Mouse (Mus musculus) embryonic facial prominence, embryonic 12.5 days (tissue): ENCODE results near the gene Ccl4. TPM values are rescaled to one million over a fixed set of nuclear protein-coding genes. Genes with fewer than 3 reads are reported as not detected.

Experiments used
- ATAC-seq: fragments of 200-750 bp; cut with Nextera tagmentation; 2 replicates; pipeline ENCODE4 v1.8.0; 2017; ENCODE audit not compliant: insufficient number of reproducible peaks, insufficient read depth, low FRiP score, low TSS enrichment
- H3K27ac ChIP-seq: fragments of 300-500 bp; sonication (generic); 2 replicates; pipeline ENCODE4 v1.5.1; 2016; ENCODE audit warnings: mild to moderate bottlenecking
- H3K27me3 ChIP-seq: fragments of 300-500 bp; sonication (generic); 2 replicates; pipeline ENCODE4 v1.6.1; 2016; ENCODE audit warnings: mild to moderate bottlenecking, moderate library complexity
- H3K36me3 ChIP-seq: fragments of 300-500 bp; sonication (generic); 2 replicates; pipeline ENCODE4 v1.6.1; 2016; ENCODE audit warnings: mild to moderate bottlenecking
- H3K4me1 ChIP-seq: fragments of 300-500 bp; sonication (generic); 2 replicates; pipeline ENCODE4 v1.6.1; 2016
- H3K4me2 ChIP-seq: fragments of 300-500 bp; sonication (generic); replicated peaks from 2 replicates; pipeline ENCODE4 v1.6.1; 2016; ENCODE audit warnings: mild to moderate bottlenecking, moderate library complexity
- H3K4me3 ChIP-seq: fragments of 300-500 bp; sonication (generic); 2 replicates; pipeline ENCODE4 v1.5.1; 2016; ENCODE audit warnings: mild to moderate bottlenecking
- H3K9ac ChIP-seq: fragments of 300-500 bp; sonication (generic); 2 replicates; pipeline ENCODE4 v1.6.1; 2016; ENCODE audit warnings: mild to moderate bottlenecking, moderate library complexity
- H3K9me3 ChIP-seq: fragments of 300-500 bp; sonication (generic); 2 replicates; pipeline ENCODE4 v1.6.1; 2016; ENCODE audit warnings: mild to moderate bottlenecking, moderate library complexity
- WGBS: fragments of 180-500 bp; shearing (Covaris S2); methylation state at CpG from one replicate; pipeline ENCODE4 v1.1.7; 2016; 5-methylcytosine and 5-hydroxymethylcytosine counted together
- polyA plus RNA-seq: library from polyadenylated mRNA; unstranded; fragments of >200 nt; fragmentation: Nextera tagmentation; extraction: Ambion mirVana; gene quantifications from 2 replicates; pipeline ENCODE4 v1.2.1, GENCODE M21; 2016

Gene Ccl4
- 0.26 and 0.61 TPM in 2 replicates for polyA plus RNA-seq

- H3K4me1 ChIP-seq: no peaks in the 10 kb centered on the region
- ATAC-seq: no peak
- 77% methylated on average over 6 of the region's 6 CpGs for WGBS
- H3K27me3 ChIP-seq: no peaks in the 10 kb centered on the region
- H3K36me3 ChIP-seq: no peaks in the 10 kb centered on the region
- H3K4me3 ChIP-seq: no peak within 1 kb of the TSS
- H3K4me2 ChIP-seq: no peak within 1 kb of the TSS
- H3K9me3 ChIP-seq: no peaks in the 10 kb centered on the region
- no peak within 1 kb of the TSS for H3K27ac ChIP-seq
- H3K9ac ChIP-seq: no peak within 1 kb of the TSS
Measured at GRCm38 (mm10) chr11:83662204-83662603, at the start of gene Ccl4. Gene Ccl4 (plus strand): TSS chr11:83662584.

DNA sequence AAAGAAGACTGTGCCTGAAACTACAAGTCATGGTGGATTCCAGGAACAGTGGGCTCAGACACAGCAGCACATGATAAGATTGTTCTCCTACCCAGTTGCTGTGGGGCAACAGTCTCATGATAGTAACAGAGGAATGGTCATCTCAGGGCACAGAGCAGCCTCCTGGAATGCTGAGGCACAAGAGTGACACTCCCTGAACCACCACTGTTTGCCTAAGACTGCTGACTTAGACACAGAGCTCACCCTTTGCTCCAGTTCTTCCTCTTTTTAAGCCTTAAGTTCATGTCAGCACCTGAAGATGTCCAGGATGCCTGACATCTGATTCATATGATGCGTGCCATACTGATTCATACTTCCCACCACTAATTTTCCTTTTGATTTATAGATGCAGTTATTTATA lies 45.8 kb upstream of the Ccl4 start:
- Histone ChIP-seq H3K9ac (no peak overlapping the region), H3K36me3 (no peaks in the 10 kb centered on the region), H3K4me2 (no peak overlapping the region), H3K4me3 (no peak overlapping the region), H3K27me3 (no peaks in the 10 kb centered on the region), H3K27ac (no peak overlapping the region), H3K9me3 (no peaks in the 10 kb centered on the region), H3K4me1 (no peaks in the 10 kb centered on the region)
- no peak for ATAC-seq
- WGBS: 97% methylated on average over 1 of the region's 1 CpGs

GRCm38 (mm10) chr11:83618238-83618637 lies 44.1 kb upstream of the Ccl4 start:
- Histone ChIP-seq H3K4me2 (no peak overlapping the region), H3K27ac (no peak overlapping the region), H3K9me3 (no peaks in the 10 kb centered on the region), H3K4me3 (no peak overlapping the region), H3K27me3 (no peaks in the 10 kb centered on the region), H3K4me1 (no peaks in the 10 kb centered on the region), H3K36me3 (no peaks in the 10 kb centered on the region), H3K9ac (no peak overlapping the region)
- 80% methylated on average over 4 of the region's 5 CpGs for WGBS
- no peak for ATAC-seq

- no peak overlapping the region for H3K9ac ChIP-seq
- no peaks in the 10 kb centered on the region for H3K4me1 ChIP-seq
- 97% methylated on average over 1 of the region's 1 CpGs for WGBS
- H3K4me2 ChIP-seq: no peak overlapping the region
- H3K27ac ChIP-seq: no peak overlapping the region
- no peaks in the 10 kb centered on the region for H3K36me3 ChIP-seq
- no peak for ATAC-seq
- no peaks in the 10 kb centered on the region for H3K9me3 ChIP-seq
- H3K27me3 ChIP-seq: no peaks in the 10 kb centered on the region
- no peak overlapping the region for H3K4me3 ChIP-seq
Measured at GRCm38 (mm10) chr11:83619037-83619436, 43.3 kb upstream of the Ccl4 start.

- WGBS: 89% methylated on average over 3 of the region's 3 CpGs
- Histone ChIP-seq H3K4me3 (no peak overlapping the region), H3K4me2 (no peak overlapping the region), H3K27me3 (no peaks in the 10 kb centered on the region), H3K4me1 (no peaks in the 10 kb centered on the region), H3K9ac (no peak overlapping the region), H3K9me3 (no peaks in the 10 kb centered on the region), H3K27ac (no peak overlapping the region), H3K36me3 (no peaks in the 10 kb centered on the region)
- no peak for ATAC-seq
Measured at GRCm38 (mm10) chr11:83623586-83623985, 38.8 kb upstream of the Ccl4 start.

- no peaks in the 10 kb centered on the region for H3K27me3 ChIP-seq
- H3K4me3 ChIP-seq: no peak overlapping the region
- ATAC-seq: no peak
- no peak overlapping the region for H3K27ac ChIP-seq
- H3K36me3 ChIP-seq: no peaks in the 10 kb centered on the region
- H3K9ac ChIP-seq: no peak overlapping the region
- no peaks in the 10 kb centered on the region for H3K9me3 ChIP-seq
- no peak overlapping the region for H3K4me2 ChIP-seq
- no peaks in the 10 kb centered on the region for H3K4me1 ChIP-seq
- WGBS: 87% methylated on average over 9 of the region's 9 CpGs
Measured at GRCm38 (mm10) chr11:83628808-83629207, 33.6 kb upstream of the Ccl4 start.

DNA sequence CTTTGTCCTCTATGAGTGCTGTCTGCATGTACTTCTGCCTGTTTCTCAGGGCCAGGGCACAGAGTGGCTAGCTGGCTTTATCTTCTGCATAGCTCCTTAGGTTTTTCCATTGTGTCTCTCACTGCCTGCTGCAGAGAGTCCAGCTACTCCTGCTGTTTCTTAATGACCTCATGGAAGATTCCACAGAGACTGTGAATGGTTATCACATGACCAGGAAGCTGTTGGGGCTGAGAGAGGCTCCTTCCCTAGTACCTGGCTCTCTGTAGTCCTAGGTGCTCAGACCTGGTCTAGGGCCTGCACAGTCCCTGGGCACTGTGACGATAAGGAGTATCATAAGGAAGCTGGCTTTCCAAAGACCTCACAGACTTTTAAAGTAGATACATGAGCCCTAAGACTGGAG lies 31.8 kb upstream of the Ccl4 start:
- WGBS: 92% methylated on average over 1 of the region's 1 CpGs

DNA sequence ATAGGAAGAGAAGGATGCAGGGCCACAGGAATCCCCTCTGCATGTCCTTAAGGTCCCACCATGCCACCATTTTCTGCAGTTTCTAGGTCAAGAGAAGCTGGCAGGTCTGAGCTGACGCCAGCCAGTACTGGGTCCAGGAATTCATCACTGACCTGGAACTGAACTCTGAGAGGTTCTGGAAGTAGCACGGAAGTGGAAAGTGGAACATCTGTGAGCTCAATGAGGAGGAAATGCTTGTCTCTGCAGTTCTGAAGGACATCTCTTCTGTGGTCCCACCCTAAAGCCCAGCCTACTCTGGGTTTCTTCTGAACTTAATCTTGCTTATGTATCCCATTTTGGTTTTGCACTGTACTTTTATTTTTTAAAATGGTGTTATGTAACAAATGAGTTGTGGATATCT lies 31.3 kb upstream of the Ccl4 start:
- Histone ChIP-seq H3K4me3 (no peak overlapping the region), H3K9ac (no peak overlapping the region), H3K36me3 (no peaks in the 10 kb centered on the region), H3K4me1 (no peaks in the 10 kb centered on the region), H3K4me2 (no peak overlapping the region), H3K27ac (no peak overlapping the region), H3K9me3 (no peaks in the 10 kb centered on the region), H3K27me3 (no peaks in the 10 kb centered on the region)
- 83% methylated on average over 2 of the region's 2 CpGs for WGBS
- ATAC-seq: no peak

More for the DNA sequence above, 31.8 kb upstream of the Ccl4 start:
- Histone ChIP-seq H3K36me3 (no peaks in the 10 kb centered on the region), H3K27me3 (no peaks in the 10 kb centered on the region), H3K9me3 (no peaks in the 10 kb centered on the region), H3K9ac (no peak overlapping the region), H3K4me3 (no peak overlapping the region), H3K4me1 (no peaks in the 10 kb centered on the region), H3K4me2 (no peak overlapping the region), H3K27ac (no peak overlapping the region)
- ATAC-seq: no peak

- Histone ChIP-seq H3K9ac (no peak overlapping the region), H3K4me3 (no peak overlapping the region), H3K9me3 (no peaks in the 10 kb centered on the region), H3K27ac (no peak overlapping the region), H3K4me1 (no peaks in the 10 kb centered on the region), H3K4me2 (no peak overlapping the region), H3K27me3 (no peaks in the 10 kb centered on the region), H3K36me3 (no peaks in the 10 kb centered on the region)
- WGBS: 68% methylated on average over 4 of the region's 4 CpGs
- ATAC-seq: no peak
Measured at GRCm38 (mm10) chr11:83632744-83633143, 29.6 kb upstream of the Ccl4 start.

DNA sequence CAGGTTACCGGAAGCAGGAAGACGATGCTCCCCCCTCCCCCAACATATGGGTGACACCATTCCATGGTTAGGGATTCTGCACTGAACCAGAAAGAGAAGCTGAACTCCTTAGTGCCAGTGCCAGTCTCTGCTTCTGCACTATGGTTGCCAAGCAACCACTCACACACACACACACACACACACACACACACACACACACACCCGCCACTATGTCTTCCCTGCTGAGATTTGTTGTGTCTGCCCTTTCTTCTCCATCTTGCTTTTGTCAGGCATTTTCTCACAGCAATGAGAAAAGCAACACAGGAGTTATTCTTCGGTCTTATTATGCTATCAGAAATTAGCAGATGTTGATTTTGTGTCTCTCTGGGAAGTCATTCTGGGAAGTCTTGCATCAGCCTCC lies 28.0 kb upstream of the Ccl4 start:
- no peak overlapping the region for H3K9ac ChIP-seq
- no peaks in the 10 kb centered on the region for H3K9me3 ChIP-seq
- H3K4me2 ChIP-seq: no peak overlapping the region
- H3K27ac ChIP-seq: no peak overlapping the region
- H3K4me3 ChIP-seq: no peak overlapping the region
- ATAC-seq: no peak
- no peaks in the 10 kb centered on the region for H3K4me1 ChIP-seq
- no peaks in the 10 kb centered on the region for H3K27me3 ChIP-seq
- no peaks in the 10 kb centered on the region for H3K36me3 ChIP-seq
- 75% methylated on average over 4 of the region's 4 CpGs for WGBS

GRCm38 (mm10) chr11:83634898-83635297 lies 27.5 kb upstream of the Ccl4 start:
- Histone ChIP-seq H3K27ac (no peak overlapping the region), H3K4me3 (no peak overlapping the region), H3K27me3 (no peaks in the 10 kb centered on the region), H3K9me3 (no peaks in the 10 kb centered on the region), H3K4me2 (no peak overlapping the region), H3K4me1 (no peaks in the 10 kb centered on the region), H3K36me3 (no peaks in the 10 kb centered on the region), H3K9ac (no peak overlapping the region)
- no peak for ATAC-seq
- 92% methylated on average over 2 of the region's 2 CpGs for whole genome bisulfite sequencing

- Histone ChIP-seq H3K27ac (no peak overlapping the region), H3K4me2 (no peak overlapping the region), H3K4me3 (no peak overlapping the region), H3K4me1 (no peaks in the 10 kb centered on the region), H3K9me3 (no peaks in the 10 kb centered on the region), H3K9ac (no peak overlapping the region), H3K27me3 (no peaks in the 10 kb centered on the region), H3K36me3 (no peaks in the 10 kb centered on the region)
- no peak for ATAC-seq
- WGBS: 79% methylated on average over 1 of the region's 1 CpGs
Measured at GRCm38 (mm10) chr11:83636742-83637235, 25.6 kb upstream of the Ccl4 start.

DNA sequence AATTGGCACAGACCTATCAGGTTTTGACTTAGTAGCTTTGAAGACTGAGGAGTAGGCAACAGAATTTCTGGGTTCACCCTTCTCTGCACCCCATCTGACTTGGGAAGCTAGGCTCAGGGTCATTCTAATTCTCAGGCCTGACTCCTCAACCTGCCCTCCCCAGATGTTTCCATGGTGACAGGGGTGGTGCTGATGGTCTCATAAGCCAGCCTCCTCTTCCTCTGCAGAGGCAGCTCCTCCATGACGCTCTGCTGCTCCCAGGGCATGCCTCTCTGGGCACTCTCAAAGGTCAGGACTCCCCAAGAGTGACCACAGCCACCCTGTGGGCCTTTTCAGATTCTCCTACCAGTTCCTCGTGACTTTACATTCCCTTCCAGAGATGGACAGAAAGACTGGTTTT lies 23.4 kb upstream of the Ccl4 start:
- H3K4me2 ChIP-seq: no peak overlapping the region
- no peak overlapping the region for H3K4me3 ChIP-seq
- H3K9ac ChIP-seq: no peak overlapping the region
- H3K4me1 ChIP-seq: no peaks in the 10 kb centered on the region
- WGBS: 49% methylated on average over 2 of the region's 2 CpGs
- H3K9me3 ChIP-seq: no peaks in the 10 kb centered on the region
- H3K27me3 ChIP-seq: no peaks in the 10 kb centered on the region
- ATAC-seq: no peak
- no peaks in the 10 kb centered on the region for H3K36me3 ChIP-seq
- H3K27ac ChIP-seq: no peak overlapping the region
